Mouse (Mus musculus) liver, adult 2 months (tissue): ENCODE measurements around the gene Dlx5.

Source experiments
- CTCF ChIP-seq: fragments of 200-500 bp; IDR thresholded peaks from 2 replicates; pipeline ENCODE4 v1.5.1; 2011; ENCODE audit warnings: low read depth, low read length, control low read depth
- POLR2A ChIP-seq: fragments of 200-500 bp; IDR thresholded peaks from 2 replicates; pipeline ENCODE4 v1.6.1; 2011; ENCODE audit warnings: low read length, control low read depth; ENCODE audit not compliant: insufficient read depth; ENCODE audit errors: extremely low read depth

DNA sequence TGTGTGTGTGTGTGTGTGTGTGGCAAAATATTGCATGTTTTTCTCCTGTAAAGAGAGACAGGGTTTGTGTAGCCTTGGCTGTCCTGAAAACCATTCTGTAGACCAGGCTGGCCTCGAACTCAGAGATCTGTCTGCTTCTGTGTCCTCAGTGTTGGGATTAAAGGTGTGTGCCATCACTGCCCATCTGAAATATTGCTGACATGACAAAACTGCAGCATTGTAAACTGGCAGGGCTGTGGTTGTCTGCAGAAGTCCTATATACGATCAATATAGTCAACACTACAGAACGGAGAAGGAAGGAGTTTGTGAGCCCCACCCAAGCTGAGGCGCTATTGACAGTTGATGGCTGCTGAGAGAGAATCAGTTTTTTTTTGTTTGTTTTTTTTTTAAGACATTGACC, 35.4 kb upstream of the Dlx5 start:
- TF ChIP-seq POLR2A (no peak), CTCF (no peak)
